ENCODE assay signal across 25 mouse cellular contexts in genomic region chr10:26232071-26232653, GRCm38 (mm10). TPM values are rescaled to one million over a fixed set of nuclear protein-coding genes. Genes with fewer than 3 reads are reported as not detected.
DNase-seq lines count a peak whose midpoint lies in the region; ATAC-seq and TF ChIP-seq lines count a peak whose summit lies in the region.
"Had no signal": no experiment of that assay in that cellular context is flagged by ENCODE, and none has a peak within 500 bp of the region (broad histone marks: within the 10 kb centered on the region; RNA-seq: fewer than 3 reads in every experiment).

No protein-coding gene starts in this region.

- DNase-seq in adrenal gland, adult (ENCODE audit: inconsistent age in 2 of 2, low spot score in 1 of 2) = peak; percentile 3 to 29
- DNase-seq in adrenal gland, postnatal 4 days (ENCODE audit: low spot score in 2 of 2) = no peak
- peak; percentile 3 for DNase-seq in kidney, postnatal 0 days (ENCODE audit: low spot score)
- DNase-seq in kidney, postnatal 4 days = no peak
- no peak for DNase-seq in lung, postnatal 14 days
- peak; percentile 20 for DNase-seq in fibroblast of lung, adult 2 months (ENCODE audit: low read depth)
- DNase-seq in heart, adult 18-20 months = no peak
- DNase-seq: adrenal gland, adult 8-10 months; B cell, adult 2 months; cerebellum, adult 11-12 months; cerebellum, adult 9-11 months; cerebellum, postnatal 36 days; forebrain, postnatal 0 days; gastrocnemius, postnatal 14 days; heart, postnatal 36 days had no signal

- H3K27me3 ChIP-seq in kidney, postnatal 0 days (ENCODE audit: insufficient read depth, low read length) = no peaks in the 10 kb centered on the region
- H3K27me3 ChIP-seq in lung, embryonic 16.5 days (ENCODE audit: control insufficient read depth, insufficient read depth, low read depth, low read length) = no peaks in the 10 kb centered on the region
- H3K27me3 ChIP-seq: embryonic facial prominence, embryonic 13.5 days; forebrain, embryonic 13.5 days; heart, embryonic 13.5 days; hindbrain, embryonic 13.5 days had no signal

- H3K4me3 ChIP-seq in kidney, postnatal 0 days (replicated peaks; ENCODE audit: low read depth, low read length) = no peak overlapping the region
- no peak overlapping the region for H3K4me3 ChIP-seq in lung, embryonic 16.5 days (ENCODE audit: low read length)
- H3K4me3 ChIP-seq: embryonic facial prominence, embryonic 13.5 days; forebrain, embryonic 13.5 days; heart, embryonic 13.5 days; hindbrain, embryonic 13.5 days had no signal

- H3K9me3 ChIP-seq in kidney, postnatal 0 days (replicated peaks; ENCODE audit: low read length) = no peaks in the 10 kb centered on the region
- H3K9me3 ChIP-seq in lung, embryonic 16.5 days (ENCODE audit: control insufficient read depth, low read length) = no peaks in the 10 kb centered on the region
- H3K9me3 ChIP-seq: embryonic facial prominence, embryonic 13.5 days; forebrain, embryonic 13.5 days; heart, embryonic 13.5 days; hindbrain, embryonic 13.5 days had no signal

- no peak overlapping the region for H3K27ac ChIP-seq in kidney, postnatal 0 days
- peak overlapping the region; percentile 39; the same call in 1 of the 2 replicates for H3K27ac ChIP-seq in lung, embryonic 16.5 days (ENCODE audit: low read length)
- H3K27ac ChIP-seq: embryonic facial prominence, embryonic 13.5 days; forebrain, embryonic 13.5 days; heart, embryonic 13.5 days; hindbrain, embryonic 13.5 days; hindbrain, postnatal 0 days had no signal

- no peak overlapping the region for H3K4me2 ChIP-seq in kidney, postnatal 0 days (ENCODE audit: low read length)
- H3K4me2 ChIP-seq in lung, embryonic 16.5 days (ENCODE audit: low read depth, low read length) = no peak overlapping the region
- H3K4me2 ChIP-seq: embryonic facial prominence, embryonic 13.5 days; forebrain, embryonic 13.5 days; heart, embryonic 13.5 days; hindbrain, embryonic 13.5 days had no signal

- no peak overlapping the region for H3K9ac ChIP-seq in kidney, postnatal 0 days (ENCODE audit: low read depth, low read length)
- H3K9ac ChIP-seq in lung, embryonic 16.5 days (ENCODE audit: low read length) = no peak overlapping the region
- H3K9ac ChIP-seq: embryonic facial prominence, embryonic 13.5 days; forebrain, embryonic 13.5 days; forebrain, postnatal 0 days; heart, embryonic 13.5 days; hindbrain, embryonic 13.5 days had no signal

- no peak for ATAC-seq in kidney, postnatal 0 days (replicated peaks; ENCODE audit: low FRiP score, low read depth)
- ATAC-seq in lung, embryonic 16.5 days (ENCODE audit: low read depth) = peak; percentile 83
- ATAC-seq: CD4-positive, CD25-positive, alpha-beta regulatory T cell, adult 4 months; forebrain, embryonic 13.5 days; forebrain, postnatal 0 days; hindbrain, postnatal 0 days had no signal

- 62% methylated on average over 3 of the region's 3 CpGs for WGBS in kidney, postnatal 0 days
- 50% methylated on average over 3 of the region's 3 CpGs for WGBS in lung, embryonic 16.5 days

- no peaks in the 10 kb centered on the region for H3K4me1 ChIP-seq in kidney, postnatal 0 days (replicated peaks; ENCODE audit: insufficient read depth, low read length)
- H3K4me1 ChIP-seq in lung, embryonic 16.5 days (replicated peaks; ENCODE audit: control insufficient read depth, insufficient read depth, low read length) = no peaks in the 10 kb centered on the region
- H3K4me1 ChIP-seq: embryonic facial prominence, embryonic 13.5 days; forebrain, embryonic 13.5 days; heart, embryonic 13.5 days; hindbrain, embryonic 13.5 days had no signal

- no peak for TF ChIP-seq CTCF in kidney, postnatal 0 days (IDR thresholded peaks at IDR 0.05; ENCODE audit: low read depth)

- no peaks in the 10 kb centered on the region for H3K36me3 ChIP-seq in kidney, postnatal 0 days (ENCODE audit: insufficient read depth, low read length)
- H3K36me3 ChIP-seq in lung, embryonic 16.5 days (ENCODE audit: control insufficient read depth, insufficient read depth, low read length) = no peaks in the 10 kb centered on the region
- H3K36me3 ChIP-seq: embryonic facial prominence, embryonic 13.5 days; G1E; heart, embryonic 13.5 days; hindbrain, embryonic 13.5 days had no signal

RNA-seq across cellular contexts. Expression of gene Samd3, which starts 2.7 kb away (rescaled TPM):
- total RNA-seq in adrenal gland, postnatal 4 days (2021) = not detected
- not detected in 2 replicates for polyA plus RNA-seq in kidney, postnatal 0 days (2015; fragmentation: Nextera tagmentation; extraction: Ambion mirVana)
- polyA plus RNA-seq in lung, embryonic 16.5 days (2015; fragmentation: Nextera tagmentation; extraction: Ambion mirVana) = 0.28 and 0.49 TPM in 2 replicates
- total RNA-seq in heart, adult 18-20 months (2021) = not detected
- total RNA-seq: G1E; gastrocnemius, adult 18-20 months; gastrocnemius, postnatal 14 days; heart, postnatal 36 days had no signal
- polyA plus RNA-seq: G1E; heart, embryonic 13.5 days; heart, postnatal 0 days had no signal

Comparison
In these comparisons a context has a peak if more than half of its experiments do, and no peak if none do; other contexts are left out.
1. DNase-seq: peak in adrenal gland, adult (2 of 2), kidney, postnatal 0 days (single experiment) and fibroblast of lung, adult 2 months (single experiment); none in adrenal gland, postnatal 4 days (0 of 2), kidney, postnatal 4 days (0 of 2), lung, postnatal 14 days (single experiment) and heart, adult 18-20 months (0 of 2).